Mouse (Mus musculus): Measurements from ENCODE around the gene Prtg. TPM values are rescaled to one million over a fixed set of nuclear protein-coding genes. Genes with fewer than 3 reads are reported as not detected.

Prtg gene
- total RNA-seq, 2 experiments from 2014 or later, result 1.7 to 3.0 TPM

GRCm38 (mm10) chr9:72860764-72861163 lies 54.1 kb downstream of the Prtg start:
- no peak for DNase-seq (ENCODE audit: low spot score in 2 of 2)

GRCm38 (mm10) chr9:72861235-72861634 lies 54.6 kb downstream of the Prtg start:
- DNase-seq (ENCODE audit: low spot score in 2 of 2), result no peak

GRCm38 (mm10) chr9:72862186-72862585 lies 55.5 kb downstream of the Prtg start:
- no peak for DNase-seq (ENCODE audit: low spot score in 2 of 2)

DNA sequence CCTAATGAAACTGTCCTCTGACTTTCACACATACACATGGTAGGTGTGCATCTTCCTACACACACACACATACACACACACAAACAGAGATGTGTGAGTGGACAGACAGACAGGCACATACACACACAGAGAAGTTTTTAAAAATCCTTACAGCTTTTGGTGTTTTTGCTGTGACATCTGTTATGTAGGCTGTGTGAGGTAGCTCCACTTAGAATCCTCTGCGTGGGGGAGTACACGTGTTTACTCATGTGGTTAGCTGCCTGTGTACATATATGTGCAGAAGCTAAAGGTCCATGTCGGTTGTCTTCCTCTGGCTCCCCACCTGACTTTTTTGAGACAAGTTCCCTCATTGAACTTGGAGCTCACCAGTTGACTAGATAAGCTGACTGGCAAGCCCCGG lies 56.3 kb downstream of the Prtg start:
- DNase-seq (ENCODE audit: low spot score in 2 of 2), result no peak

DNA sequence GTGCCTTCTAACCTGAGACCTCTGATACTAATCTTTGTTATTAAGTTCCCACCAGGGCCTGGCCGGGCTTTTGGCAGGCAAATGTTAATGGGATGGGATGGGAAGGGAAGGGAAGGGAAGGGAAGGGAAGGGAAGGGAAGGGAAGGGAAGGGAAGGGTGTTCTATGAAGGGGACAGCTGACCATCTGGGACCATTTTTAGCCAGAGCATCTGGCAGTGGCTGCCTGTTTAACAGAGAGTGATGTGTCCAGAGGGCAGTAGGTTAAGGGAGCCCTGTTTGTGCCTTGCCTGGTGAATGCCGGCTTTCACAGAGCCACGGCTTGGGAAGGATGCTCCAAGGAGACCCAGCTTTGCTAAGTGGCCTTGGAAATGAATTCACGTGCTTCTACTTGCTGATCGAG lies 57.1 kb downstream of the Prtg start:
- DNase-seq (ENCODE audit: low spot score in 2 of 2), result no peak

DNA sequence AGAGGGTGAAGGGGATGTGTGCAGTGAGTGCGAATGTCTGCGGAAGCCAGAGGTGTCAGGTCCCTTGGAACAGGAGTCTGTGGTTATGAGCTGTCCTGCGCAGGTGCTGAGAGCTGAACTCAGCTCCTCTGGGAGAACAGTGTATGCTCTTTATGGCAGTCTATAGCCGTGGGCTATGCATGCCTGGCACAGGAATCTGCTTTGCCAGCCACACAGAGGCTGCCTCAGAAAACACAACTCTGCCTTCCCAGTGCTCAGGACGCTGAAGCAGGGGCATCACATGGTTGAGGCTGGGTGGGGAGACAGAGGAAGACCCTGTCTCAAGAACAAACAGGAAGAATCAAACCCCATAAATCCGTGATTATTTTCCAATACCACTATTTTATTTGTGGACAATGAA lies 60.8 kb downstream of the Prtg start:
- no peak for DNase-seq (ENCODE audit: low spot score in 2 of 2)

DNA sequence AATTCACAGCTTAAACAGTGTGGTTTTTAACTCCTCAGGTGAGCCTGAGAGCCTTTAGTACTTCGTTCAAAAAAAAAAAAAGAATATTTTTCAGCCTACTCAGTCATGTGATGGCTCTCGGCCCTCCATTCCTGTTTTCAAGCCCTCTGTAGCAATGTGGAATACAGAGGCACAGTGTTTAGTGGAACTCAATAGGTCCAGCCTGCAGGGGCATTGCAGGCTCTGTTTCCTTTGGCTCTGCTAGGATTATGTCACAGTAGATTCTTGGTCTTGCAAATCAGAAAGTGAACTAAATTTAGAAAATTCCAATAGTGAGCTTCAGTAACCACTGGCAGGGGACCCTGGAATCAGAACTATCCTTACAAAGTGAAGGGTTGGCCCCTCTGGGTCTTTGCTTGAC lies 62.1 kb downstream of the Prtg start:
- DNase-seq (ENCODE audit: low spot score in 2 of 2), result no peak

DNA sequence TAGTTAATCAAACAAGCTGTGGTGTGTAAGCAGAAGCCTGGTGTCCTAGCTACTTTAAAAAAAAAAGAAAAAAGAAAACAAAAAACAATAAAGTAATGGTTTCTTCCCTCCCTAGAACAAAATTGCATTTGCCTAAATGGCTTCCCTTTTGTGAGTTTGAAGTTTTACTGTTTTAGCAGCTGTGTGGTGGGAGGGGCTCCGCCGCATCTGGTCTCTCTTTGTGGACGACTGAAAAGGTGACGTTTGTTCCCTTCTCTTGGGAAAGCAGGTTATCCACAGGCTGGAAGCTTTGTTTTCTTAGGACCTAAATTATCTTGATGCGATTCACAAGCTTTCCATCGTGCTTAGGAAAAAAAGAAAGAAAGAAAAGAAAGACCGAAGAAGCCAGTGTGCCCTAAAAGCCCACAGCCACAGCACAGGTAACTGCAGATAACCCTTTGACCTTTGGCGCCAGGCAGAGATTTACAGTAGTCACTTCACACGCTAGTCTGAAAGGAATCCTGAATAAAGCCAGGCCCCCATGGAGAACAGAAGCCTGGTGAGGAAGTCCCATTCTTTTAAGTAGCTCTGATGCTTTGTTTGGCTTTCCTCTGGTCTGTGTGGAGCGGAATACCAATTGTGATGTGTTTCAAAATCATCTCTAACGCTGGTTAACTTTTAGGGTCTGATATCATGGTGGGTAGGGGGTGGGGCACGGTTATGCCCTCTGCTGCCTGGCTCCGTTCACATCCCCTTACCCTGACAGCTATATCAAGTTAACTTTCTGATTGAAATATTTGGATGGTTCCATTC lies 65.0 kb downstream of the Prtg start:
- no peak for DNase-seq (ENCODE audit: low spot score in 2 of 2)

GRCm38 (mm10) chr9:72872298-72873130 lies 65.8 kb downstream of the Prtg start:
- DNase-seq (ENCODE audit: low spot score in 2 of 2), result no peak

DNA sequence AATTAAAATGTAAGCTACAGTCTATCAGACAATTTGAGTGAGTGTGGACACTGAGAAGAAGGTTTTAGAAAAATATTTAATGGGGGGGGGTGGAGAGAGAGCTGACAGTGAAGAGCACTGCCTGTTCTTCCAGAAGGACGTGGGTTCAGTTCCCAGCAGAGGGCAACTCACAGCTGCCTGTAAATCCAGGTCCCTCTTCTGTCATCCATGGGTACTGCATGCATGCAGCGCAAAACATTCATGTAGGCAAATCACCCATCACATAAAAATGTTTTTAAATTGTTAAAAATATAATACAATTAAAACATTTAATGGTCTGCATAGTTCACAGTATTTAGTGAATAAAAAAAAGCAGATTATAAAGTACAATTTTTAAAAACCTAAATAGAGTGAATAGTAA lies 69.2 kb downstream of the Prtg start:
- no peak for DNase-seq (ENCODE audit: low spot score in 2 of 2)

DNA sequence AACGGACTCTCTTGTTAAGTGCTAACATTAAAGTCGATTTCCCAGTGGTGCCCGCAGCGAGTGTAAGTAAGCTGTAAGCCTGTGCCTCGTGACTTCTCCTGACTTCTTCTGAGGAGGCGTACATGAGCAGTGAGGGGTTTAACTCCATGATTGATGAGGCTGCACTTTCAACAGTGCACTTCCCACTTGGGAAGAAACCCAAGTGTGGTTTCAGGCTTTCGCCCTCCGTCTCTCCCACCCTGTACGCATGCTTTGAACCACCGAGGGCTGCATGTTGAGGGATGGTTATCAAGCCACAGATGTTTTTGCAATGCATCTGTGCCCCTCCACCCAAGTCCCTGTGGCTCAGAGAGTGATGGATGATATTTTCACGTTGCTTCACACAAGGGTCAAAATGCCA lies 71.2 kb downstream of the Prtg start:
- no peak for DNase-seq (ENCODE audit: low spot score in 2 of 2)

DNA sequence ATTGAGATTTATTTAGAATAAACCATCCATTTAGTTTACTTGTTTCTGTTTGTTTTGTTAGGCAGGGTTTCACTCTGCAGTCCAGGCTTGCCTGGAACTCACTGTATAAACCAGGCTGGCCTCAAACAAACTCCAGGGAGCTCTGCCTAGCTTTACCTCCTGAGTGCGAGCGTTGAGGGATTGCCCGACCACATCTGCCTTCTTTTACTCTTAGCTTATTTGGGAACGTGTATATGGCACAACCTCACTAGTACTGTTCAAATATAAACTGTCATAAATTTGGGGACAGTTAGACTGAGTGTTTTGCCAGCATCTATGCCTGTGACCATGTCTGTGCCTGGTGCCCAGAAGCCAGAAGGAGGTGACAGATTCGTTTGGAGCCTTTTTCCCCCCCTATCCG lies 72.0 kb downstream of the Prtg start:
- no peak for DNase-seq (ENCODE audit: low spot score in 2 of 2)

GRCm38 (mm10) chr9:72879601-72880000 lies 72.9 kb downstream of the Prtg start:
- no peak for DNase-seq (ENCODE audit: low spot score in 2 of 2)

GRCm38 (mm10) chr9:72880225-72880960 lies 73.7 kb downstream of the Prtg start:
- DNase-seq (ENCODE audit: low spot score in 2 of 2), result no peak

GRCm38 (mm10) chr9:72881026-72881768 lies 74.5 kb downstream of the Prtg start:
- peak in 1 of 2 experiments; percentile 19 for DNase-seq (ENCODE audit: low spot score in 2 of 2)

DNA sequence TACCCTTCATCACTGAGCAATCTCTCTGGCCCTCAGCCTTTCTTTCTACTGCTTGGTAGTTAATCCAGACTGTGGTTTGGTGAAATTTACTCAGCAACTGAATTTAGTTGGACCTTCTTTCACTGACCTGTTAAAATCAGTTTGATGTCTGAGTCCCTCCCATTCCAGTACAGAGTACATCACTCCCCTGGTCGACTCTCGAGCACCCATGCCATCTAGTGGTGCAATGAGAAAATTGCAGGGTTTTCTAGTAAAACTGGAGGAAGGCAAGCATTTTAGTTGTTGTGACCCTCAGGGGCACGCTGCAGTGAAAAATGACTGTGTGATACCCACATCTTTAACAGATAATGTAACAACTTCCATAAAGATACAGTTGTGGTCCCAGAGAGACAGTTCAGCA lies 77.3 kb downstream of the Prtg start:
- peak; percentile 33 to 65 for DNase-seq (ENCODE audit: low spot score in 2 of 2)

DNA sequence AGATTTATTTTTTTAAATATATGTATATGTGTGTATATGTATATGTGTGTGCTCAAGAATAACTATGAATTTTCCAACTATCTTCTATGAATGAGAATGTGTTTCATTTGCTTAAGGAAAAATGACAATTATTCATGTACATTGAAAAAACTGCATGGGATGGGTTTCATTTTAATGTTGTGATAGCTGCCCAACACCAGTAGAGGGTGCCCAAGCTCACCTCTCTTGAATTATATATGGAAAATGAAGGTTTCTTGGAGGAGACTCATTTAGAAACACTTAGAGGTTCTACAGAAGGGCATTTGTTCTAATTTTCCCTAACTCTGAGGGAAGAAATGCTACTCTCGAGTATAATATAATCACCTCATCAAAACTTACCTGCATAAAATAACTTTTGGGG lies 83.1 kb downstream of the Prtg start:
- peak; percentile 17 to 38 for DNase-seq (ENCODE audit: low spot score in 2 of 2)

DNA sequence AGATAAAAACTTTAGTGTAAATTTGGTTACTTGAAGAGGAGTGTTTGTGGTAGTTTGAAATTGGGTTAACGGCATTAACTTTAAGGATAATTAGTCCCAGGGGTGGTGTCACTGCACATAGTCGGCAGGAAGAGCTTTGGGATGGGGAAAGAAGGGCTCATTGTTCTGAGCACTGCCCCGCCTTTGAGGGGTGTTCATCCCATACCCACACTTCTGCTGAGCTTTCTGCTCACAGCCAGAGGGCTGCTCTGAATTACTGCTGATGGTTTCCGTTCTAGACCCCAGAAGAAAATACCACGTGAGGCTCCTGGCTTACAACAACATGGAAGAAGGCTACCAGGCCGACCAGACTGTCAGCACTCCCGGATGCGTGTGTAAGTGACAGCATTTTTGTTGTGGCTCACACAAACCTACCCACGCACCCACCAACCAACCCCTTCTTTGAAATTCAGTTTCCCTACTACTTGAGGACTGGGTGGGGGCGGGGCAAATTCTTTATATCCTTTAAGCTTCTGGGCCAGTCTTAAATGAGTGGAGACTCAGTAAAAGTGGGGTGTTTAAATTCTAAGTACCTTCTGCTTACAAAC lies 83.9 kb downstream of the Prtg start:
- DNase-seq (ENCODE audit: low spot score in 2 of 2), result no peak

DNA sequence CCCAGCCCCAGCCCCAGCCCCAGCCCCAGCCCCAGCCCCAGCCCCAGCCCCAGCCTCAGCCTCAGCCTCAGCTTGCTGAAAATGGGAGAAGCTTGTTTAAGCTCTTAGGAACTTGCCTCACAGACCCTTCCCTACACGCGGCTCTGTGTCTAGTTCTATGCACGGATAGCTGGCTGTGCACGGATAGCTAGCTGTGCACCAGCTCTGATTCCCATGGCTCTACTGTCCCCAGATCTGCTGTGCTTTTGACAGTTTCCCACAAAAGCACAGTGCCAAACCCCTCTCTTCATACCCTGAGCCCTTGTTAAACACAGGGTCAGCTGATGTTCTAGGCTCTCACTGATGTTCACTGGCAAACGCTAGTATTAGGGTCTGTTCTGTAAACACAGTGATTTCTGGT lies 86.1 kb downstream of the Prtg start:
- no peak for DNase-seq (ENCODE audit: low spot score in 2 of 2)

- no peak for DNase-seq (ENCODE audit: low spot score in 2 of 2)
These were observed 88.2 kb downstream of the Prtg start for GRCm38 (mm10) chr9:72894796-72895352.
